Mouse (Mus musculus) colon, adult 2 months (tissue): ENCODE results near the gene Srprb. TPM values are rescaled to one million over a fixed set of nuclear protein-coding genes. Genes with fewer than 3 reads are reported as not detected.

Source experiments
- polyA plus RNA-seq: library from polyadenylated mRNA; depleted of rRNA; stranded (reverse); fragments of >200 nt; gene quantifications from 2 replicates; pipeline ENCODE4 v1.2.3, GENCODE M21; 2012; rRNA removed

Srprb gene
- 42.5 and 43.0 TPM in 2 replicates for polyA plus RNA-seq

GRCm38 (mm10) chr9:103201561-103202260, at the start of gene Srprb:
Gene Srprb (minus strand): TSS chr9:103202137.

DNA sequence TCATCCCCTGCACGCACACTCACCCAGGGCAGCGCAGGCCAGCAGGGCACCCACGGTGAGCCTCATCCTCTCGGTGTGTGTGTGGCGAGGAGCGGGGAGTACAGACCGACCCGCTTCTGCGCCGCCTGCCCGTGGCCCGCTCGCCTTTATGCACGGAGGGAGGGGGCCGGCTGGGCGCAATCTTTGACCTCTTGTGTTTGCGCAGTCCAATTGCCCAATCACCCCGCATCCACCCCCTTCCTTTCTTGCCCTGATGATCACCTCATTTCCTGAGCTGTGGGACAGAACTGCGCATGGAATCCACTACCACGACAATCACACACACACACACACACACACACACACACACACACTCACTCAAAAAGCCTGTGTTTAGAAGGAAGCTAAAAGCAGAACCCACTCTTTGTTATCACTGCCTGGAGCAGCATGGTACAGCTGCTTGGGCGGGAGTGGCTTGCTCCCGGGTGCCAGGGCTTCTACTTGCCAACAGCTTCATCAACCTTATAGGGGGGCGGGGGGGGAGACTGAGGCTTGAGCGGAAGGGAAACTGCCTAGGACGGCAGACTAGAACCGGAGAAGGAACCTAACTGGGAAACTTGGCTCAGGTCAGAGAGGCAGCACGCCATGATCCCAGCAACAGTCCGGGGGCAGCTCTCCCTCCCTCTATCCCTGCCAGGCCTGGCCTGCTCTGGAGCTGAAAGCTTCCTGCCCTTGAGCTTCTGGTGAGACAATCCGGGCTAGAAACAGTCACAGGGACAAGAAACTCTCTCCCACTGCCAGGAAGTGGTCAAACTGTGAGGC, 28.4 kb upstream of the Srprb start, which contains the start of the genes Gm20425 and Trf:
TSS of gene Gm20425 (minus strand) at position 157 of the 801 bp plus-strand sequence.
TSS of gene Trf (minus strand) at position 294 of the 801 bp plus-strand sequence.

Other genes starting within 250 kb of the Srprb start
- gene Slco2a1, start 213.4 kb downstream of the Srprb start, polyA plus RNA-seq, result 44.1 and 59.8 TPM in 2 replicates
- gene Rab6b, start 90.3 kb downstream of the Srprb start, polyA plus RNA-seq, result 2.0 and 12.6 TPM in 2 replicates
- gene Gm20425, start 28.2 kb upstream of the Srprb start, polyA plus RNA-seq, result not detected in 2 replicates
- gene Trf, start 28.3 kb upstream of the Srprb start, polyA plus RNA-seq, result 103 and 173 TPM in 2 replicates
- 0.29 TPM in 1 of 2 replicates, not detected in the other for gene 1300017J02Rik, start 102.9 kb upstream of the Srprb start, polyA plus RNA-seq
- 9.0 and 9.1 TPM in 2 replicates for gene Topbp1, start 103.1 kb upstream of the Srprb start, polyA plus RNA-seq
- gene Cdv3, start 163.7 kb upstream of the Srprb start, polyA plus RNA-seq, result 62.0 and 73.0 TPM in 2 replicates